Mouse (Mus musculus) telencephalon, adult 2 months (tissue): ENCODE results near the gene Angpt4.

Experiments
- DNase-seq: peaks from one replicate; pipeline ENCODE4 v3.0.0-alpha.2; 2011; ENCODE audit warnings: low read depth, low spot score

The Angpt4 gene

GRCm38 (mm10) chr2:151910919-151911500 is at the start of gene Angpt4:
Angpt4 (plus strand) TSS chr2:151911210.
- DNase-seq, result no peak

DNA sequence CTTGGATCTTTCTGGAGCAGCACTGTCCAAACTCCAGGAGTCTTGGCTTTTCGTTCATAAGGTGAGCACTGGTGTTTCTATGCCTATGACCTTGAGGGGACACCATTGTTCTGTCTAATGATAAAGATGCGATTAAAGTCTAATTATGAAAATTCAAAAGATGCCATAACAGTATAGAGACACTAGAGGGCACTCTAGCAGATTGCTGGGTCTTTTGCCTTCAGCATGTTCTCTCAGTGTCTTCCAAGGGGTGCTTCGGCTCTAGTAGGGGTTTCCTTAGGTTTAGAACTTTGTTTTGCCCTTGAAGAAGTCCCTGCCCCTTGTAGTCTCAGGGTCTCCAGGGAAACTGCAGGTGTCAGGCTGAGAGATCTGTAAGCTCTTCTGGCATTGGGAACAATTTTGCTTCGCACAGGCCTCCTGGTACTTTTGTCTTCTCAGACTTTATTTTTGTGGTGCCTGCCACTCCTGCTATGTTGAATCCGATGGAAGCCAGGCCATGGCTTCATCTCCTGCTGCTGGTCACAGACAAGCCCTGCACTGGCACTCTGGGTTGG is 48.7 kb upstream of the Angpt4 start:
- DNase-seq, result no peak

DNA sequence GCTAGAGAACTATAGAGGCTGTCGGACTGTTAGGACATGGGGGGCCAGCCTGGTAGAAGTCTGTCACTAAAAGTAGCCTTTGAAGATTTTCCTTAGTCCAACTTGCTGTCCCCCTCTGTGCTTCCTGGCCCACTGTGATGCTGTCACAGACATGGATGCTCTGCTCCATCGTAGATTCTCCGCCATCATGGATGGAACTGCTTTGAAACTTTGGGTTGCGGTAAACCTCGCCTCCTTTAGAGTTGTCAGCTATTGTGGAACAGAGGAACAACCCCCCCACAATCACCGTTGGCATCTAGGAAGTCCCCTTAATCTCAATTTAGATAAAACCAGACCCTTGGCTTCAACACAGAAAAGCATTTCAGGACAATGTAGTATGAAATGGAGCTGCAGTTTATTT is 46.1 kb upstream of the Angpt4 start:
- no peak for DNase-seq

DNA sequence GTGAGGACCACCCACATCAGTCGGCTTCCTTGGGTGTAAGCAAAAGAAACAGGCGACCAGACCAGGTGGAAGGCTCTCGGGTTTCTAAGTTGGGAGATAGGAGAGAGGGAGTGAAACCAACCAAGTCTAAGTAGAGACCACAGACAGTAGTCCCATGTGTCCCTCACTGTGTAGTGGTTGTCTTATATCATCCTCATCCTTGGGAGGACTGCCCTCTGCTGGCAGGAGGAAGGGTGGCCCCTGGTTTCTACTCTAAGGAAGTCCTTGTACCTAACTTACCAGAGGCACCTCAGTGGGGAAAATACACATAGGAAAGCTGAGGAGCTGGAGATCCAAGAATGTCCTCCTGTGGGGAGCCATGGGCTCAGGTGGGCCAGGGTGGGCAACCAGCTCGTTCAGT is 44.5 kb upstream of the Angpt4 start:
- DNase-seq, result peak; percentile 42

DNA sequence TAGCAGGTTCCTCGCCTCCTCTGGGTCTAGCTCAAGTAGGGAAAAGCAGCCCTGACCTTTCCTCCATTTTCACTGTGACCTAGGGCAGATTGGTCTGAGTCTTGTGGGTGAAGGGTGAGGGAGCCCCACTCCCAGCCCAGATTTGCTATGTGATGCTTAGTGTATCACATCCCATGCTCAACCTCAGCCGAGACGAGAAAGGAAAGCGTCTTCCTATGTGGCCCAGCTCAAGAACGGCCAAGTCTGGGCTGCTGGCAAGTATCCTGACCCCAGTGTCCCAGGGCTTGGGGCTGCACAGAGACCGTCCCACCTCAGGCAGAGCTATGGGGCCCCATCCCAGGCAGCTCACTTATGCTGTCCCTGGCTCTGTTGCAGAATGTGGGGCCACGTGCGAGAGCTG is 42.8 kb upstream of the Angpt4 start:
- DNase-seq, result no peak

GRCm38 (mm10) chr2:151874551-151874950 is 36.5 kb upstream of the Angpt4 start:
- no peak for DNase-seq

- no peak for DNase-seq
Observed at GRCm38 (mm10) chr2:151876012-151876485, 35.0 kb upstream of the Angpt4 start.

- no peak for DNase-seq
Observed at GRCm38 (mm10) chr2:151878645-151879044, 32.4 kb upstream of the Angpt4 start.

GRCm38 (mm10) chr2:151879760-151880159 is 31.2 kb upstream of the Angpt4 start:
- no peak for DNase-seq

DNA sequence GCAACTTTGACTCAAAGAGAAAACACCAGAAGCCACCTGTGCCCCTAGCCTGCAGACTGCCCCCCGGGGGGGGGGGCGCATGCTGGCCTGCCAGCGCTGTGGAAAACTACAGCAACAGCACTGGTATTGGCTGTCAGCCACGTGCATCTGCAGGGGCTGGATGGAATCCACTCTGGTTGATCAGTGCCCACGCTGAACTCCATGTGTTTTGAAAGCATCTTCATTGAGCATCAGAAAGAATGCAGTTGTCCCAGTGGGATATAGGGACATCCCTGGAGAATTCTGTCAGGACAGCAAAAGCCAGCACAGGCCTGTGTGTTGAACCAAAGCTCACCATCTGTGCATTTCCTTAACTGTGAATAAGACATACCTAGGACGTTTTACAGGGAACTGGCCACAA is 20.0 kb upstream of the Angpt4 start:
- DNase-seq, result peak; percentile 8

GRCm38 (mm10) chr2:151893122-151893774 is 17.8 kb upstream of the Angpt4 start:
- DNase-seq, result no peak

DNA sequence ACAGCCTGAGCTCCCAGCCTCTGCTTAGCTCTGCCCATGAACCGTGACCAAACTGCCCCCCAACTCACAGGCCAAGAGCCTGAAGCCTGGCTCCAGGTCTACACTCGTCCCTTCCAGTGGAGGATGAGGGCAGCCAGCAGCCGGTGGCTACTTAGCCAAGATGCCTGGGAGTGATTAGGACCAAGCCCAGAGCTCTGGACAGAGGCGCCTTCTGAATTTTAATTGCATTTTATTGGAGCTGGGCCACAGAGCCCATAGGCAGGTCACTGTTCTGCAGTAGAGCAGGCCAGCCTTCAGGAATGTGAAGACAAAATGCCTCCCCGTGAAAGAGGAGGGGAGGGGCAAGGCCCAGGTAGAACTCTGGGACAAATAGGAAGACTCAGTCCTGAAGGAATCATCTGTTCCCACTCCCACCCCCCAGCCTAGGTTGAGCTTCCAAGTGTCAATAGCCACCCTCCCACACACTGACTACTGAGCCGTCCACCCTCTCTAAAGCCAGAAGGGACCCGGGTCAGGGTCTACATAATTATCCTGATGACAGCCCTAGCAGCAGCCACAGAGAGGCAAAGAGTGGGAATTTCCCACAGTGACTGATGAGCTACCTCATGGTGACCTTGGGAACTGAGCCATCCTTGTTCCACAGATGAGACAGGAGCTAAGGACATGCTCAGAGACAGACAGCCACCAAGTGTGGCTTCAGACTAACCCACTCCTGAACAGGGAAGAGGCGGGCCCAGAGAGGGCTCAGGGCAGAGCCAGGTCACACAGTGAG is 16.6 kb upstream of the Angpt4 start:
- DNase-seq, result no peak

GRCm38 (mm10) chr2:151895911-151896310 is 15.1 kb upstream of the Angpt4 start:
- no peak for DNase-seq

DNA sequence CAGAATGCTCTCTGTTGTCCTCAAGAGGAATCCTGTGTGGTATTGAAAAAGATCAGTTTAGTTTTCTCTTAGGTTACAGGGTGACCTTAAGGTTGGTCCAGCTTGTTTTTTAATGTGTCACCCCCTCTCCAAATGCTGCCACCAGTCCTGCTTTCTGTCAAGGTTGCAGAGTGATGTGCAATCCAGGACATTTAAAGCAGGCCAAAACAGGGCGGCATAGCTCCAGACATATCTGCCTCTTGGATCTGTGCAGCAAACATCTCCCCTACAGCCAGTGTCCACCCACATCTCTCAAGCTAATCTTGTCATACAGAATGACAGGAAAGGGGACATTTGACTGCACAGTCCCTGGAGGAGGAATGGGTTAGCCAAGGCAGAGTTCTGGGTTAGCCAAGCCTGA is 12.9 kb upstream of the Angpt4 start:
- no peak for DNase-seq

DNA sequence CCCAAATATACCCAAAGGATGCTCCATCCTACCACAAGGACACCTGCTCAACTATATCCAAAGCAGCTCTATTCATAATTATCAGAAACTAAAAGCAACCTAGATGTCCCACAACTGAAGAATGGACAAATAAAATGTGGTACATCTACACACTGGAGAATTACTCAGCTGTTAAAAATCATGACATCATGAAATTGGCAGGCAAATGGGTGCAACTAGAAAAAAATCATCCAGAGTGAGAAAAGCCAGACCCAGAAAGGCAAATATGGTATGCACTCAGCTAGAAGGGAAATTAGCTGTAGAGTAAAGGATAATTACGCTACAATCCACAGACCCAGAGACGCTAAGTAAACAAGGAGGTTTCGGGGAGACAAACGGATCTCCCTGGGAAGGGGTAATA is 10.2 kb upstream of the Angpt4 start:
- DNase-seq, result no peak

DNA sequence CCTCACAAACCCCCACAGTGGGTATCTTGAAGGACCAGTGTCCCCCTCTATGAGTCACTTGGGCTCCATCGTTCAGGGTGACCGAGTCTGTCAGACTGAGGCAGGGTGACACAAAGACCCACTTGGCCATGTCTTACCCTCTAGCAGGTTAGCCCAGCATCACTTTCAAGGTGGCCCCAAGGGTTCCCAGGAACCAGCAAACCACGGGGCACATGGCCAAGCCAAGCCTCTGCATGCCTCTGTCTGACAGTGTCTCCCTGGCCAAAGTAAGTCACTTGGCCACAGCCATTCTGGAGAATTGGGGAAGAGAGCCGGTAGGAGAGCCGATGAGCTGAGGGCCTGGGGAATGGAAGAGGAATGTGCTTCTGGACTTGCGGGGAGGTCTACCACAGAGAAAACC is 7.7 kb upstream of the Angpt4 start:
- no peak for DNase-seq

DNA sequence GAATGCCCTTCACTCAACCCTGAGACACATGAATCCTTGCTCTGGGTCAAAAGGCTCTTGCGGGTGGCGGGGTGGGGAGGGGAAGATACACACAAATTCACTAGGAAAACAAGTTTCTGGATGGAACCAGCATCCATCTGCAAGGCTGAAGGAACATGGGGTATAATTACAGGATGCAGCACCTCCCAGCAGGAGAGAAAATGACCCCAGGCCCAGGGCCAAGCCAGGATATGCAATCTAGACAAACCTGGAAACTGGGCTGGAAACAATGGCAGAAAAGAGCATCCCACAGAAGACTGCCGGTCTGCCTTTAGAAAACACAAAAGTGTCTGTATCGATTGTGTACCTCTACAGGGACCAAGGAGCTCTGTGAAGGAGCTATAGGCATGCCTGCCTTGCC is 7.1 kb upstream of the Angpt4 start:
- DNase-seq, result no peak

- DNase-seq, result no peak
Observed at GRCm38 (mm10) chr2:151904636-151905035, 6.4 kb upstream of the Angpt4 start.

- no peak for DNase-seq
Observed at GRCm38 (mm10) chr2:151907020-151907419, 4.0 kb upstream of the Angpt4 start.

DNA sequence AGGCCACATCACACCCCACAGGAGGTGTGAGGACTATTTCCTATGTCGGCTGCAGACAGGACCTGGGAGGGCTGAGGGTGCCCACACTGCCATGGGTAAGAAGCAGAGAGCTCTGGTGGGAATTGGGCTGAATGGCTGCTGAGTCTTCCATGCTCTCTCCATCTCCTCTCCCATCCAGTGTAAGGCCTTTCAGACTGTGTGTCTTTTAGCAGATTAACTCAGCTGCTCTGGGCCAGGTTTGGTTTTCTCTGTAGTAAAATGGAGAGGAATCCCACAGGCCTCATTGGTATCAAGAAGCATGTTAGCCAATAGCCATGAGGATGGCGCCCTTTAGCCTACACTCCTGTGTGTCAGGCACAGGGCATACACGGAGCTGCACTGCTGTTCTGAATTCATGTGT is 1.6 kb upstream of the Angpt4 start:
- DNase-seq, result no peak

GRCm38 (mm10) chr2:151910498-151910897 is 512 bp upstream of the Angpt4 start:
- no peak for DNase-seq

- no peak for DNase-seq
Observed at GRCm38 (mm10) chr2:151911751-151912150, 741 bp downstream of the Angpt4 start.

GRCm38 (mm10) chr2:151914120-151914519 is 3.1 kb downstream of the Angpt4 start:
- no peak for DNase-seq
